In genomic region chr4:140225204-140225603, GRCm38 (mm10) we compare ENCODE assay signal across 21 mouse cellular contexts. TPM values are rescaled to one million over a fixed set of nuclear protein-coding genes. Genes with fewer than 3 reads are reported as not detected.
DNase-seq lines count a peak whose midpoint lies in the region; ATAC-seq lines count a peak whose summit lies in the region.
"Had no signal": no experiment of that assay in that cellular context is flagged by ENCODE, and none has a peak within 500 bp of the region (broad histone marks: within the 10 kb centered on the region; RNA-seq: fewer than 3 reads in every experiment).

No protein-coding gene starts in this region.

- no peak for DNase-seq in frontal cortex, postnatal 14 days (ENCODE audit: low spot score in 2 of 2)
- DNase-seq in kidney, adult 9 months: peak; percentile 44
- no peak for DNase-seq in kidney, postnatal 10 days
- DNase-seq in cerebellum, adult 8-10 months: peak; percentile 48
- peak; percentile 66 to 76 for DNase-seq in cerebellum, postnatal 25 days
- DNase-seq in adrenal gland, adult 18-20 months (ENCODE audit: low spot score in 2 of 2): no peak
- DNase-seq in embryo, embryonic 9.5 days (ENCODE audit: extremely low spot score): no peak
- DNase-seq: adrenal gland, postnatal 36 days; gastrocnemius, postnatal 25 days; heart, adult 11 months; right cerebral cortex, postnatal 4 days; thymus, adult 2 months; thymus, postnatal 4 days had no signal

- ATAC-seq in frontal cortex, adult (ENCODE audit: low TSS enrichment): peak; percentile 45; the same call in 1 of the 2 replicates
- ATAC-seq: CD4-positive, CD25-positive, alpha-beta regulatory T cell, adult 4 months; forebrain, embryonic 13.5 days; hindbrain, postnatal 0 days; intestine, embryonic 15.5 days; midbrain, embryonic 15.5 days had no signal

RNA-seq across cellular contexts. Expression of gene Igsf21, which starts 21.4 kb away (rescaled TPM):
- total RNA-seq in adrenal gland, adult 18-20 months (2021): 1 to 10 TPM; 3.1 to 7.2 TPM
- total RNA-seq: gastrocnemius, adult 18-20 months; megakaryocyte progenitor cell, adult 5-6 weeks had no signal

Comparison
In these comparisons a context has a peak if more than half of its experiments do, and no peak if none do; other contexts are left out.
1. DNase-seq: peak in kidney, adult 9 months (single experiment), cerebellum, adult 8-10 months (single experiment) and cerebellum, postnatal 25 days (2 of 2); none in frontal cortex, postnatal 14 days (0 of 2), kidney, postnatal 10 days (single experiment), adrenal gland, adult 18-20 months (0 of 2) and embryo, embryonic 9.5 days (single experiment).